Mouse (Mus musculus) embryo, embryonic 10.5 days (tissue): ENCODE data around the gene Exoc8.

ENCODE experiments used
- DNase-seq: peaks from one replicate; pipeline ENCODE4 v3.0.0-alpha.2; 2015; ENCODE audit warnings: low spot score

Gene Exoc8

GRCm38 (mm10) chr8:124897386-124898250 lies at the start of gene Exoc8, which contains the start of gene Sprtn:
Gene Exoc8 (minus strand): TSS chr8:124897705.
Gene Sprtn (plus strand): TSS chr8:124897886.
- DNase-seq: peak; percentile 97

- peak; percentile 53 for DNase-seq
Observed at GRCm38 (mm10) chr8:124944406-124944805, 46.9 kb upstream of the Exoc8 start.

- DNase-seq: no peak
Observed at GRCm38 (mm10) chr8:124943801-124944200, 46.3 kb upstream of the Exoc8 start.

GRCm38 (mm10) chr8:124937293-124937692 lies 39.8 kb upstream of the Exoc8 start:
- no peak for DNase-seq

GRCm38 (mm10) chr8:124936699-124937098 lies 39.2 kb upstream of the Exoc8 start:
- DNase-seq: no peak

GRCm38 (mm10) chr8:124935116-124935515 lies 37.6 kb upstream of the Exoc8 start:
- DNase-seq: no peak

GRCm38 (mm10) chr8:124932435-124932834 lies 34.9 kb upstream of the Exoc8 start:
- DNase-seq: no peak

GRCm38 (mm10) chr8:124930649-124931048 lies 33.1 kb upstream of the Exoc8 start:
- DNase-seq: no peak

- DNase-seq: no peak
Observed at GRCm38 (mm10) chr8:124930086-124930485, 32.6 kb upstream of the Exoc8 start.

GRCm38 (mm10) chr8:124929006-124929405 lies 31.5 kb upstream of the Exoc8 start:
- DNase-seq: no peak

- DNase-seq: no peak
Observed at GRCm38 (mm10) chr8:124926351-124926771, 28.9 kb upstream of the Exoc8 start.

- DNase-seq: no peak
Observed at GRCm38 (mm10) chr8:124925544-124926266, 28.2 kb upstream of the Exoc8 start.

- DNase-seq: no peak
Observed at GRCm38 (mm10) chr8:124923971-124924652, 26.6 kb upstream of the Exoc8 start.

- no peak for DNase-seq
Observed at GRCm38 (mm10) chr8:124922490-124923089, 25.1 kb upstream of the Exoc8 start.

GRCm38 (mm10) chr8:124921369-124922279 lies 24.1 kb upstream of the Exoc8 start:
- no peak for DNase-seq

GRCm38 (mm10) chr8:124917741-124918484 lies 20.4 kb upstream of the Exoc8 start:
- no peak for DNase-seq

- DNase-seq: no peak
Observed at GRCm38 (mm10) chr8:124914061-124914460, 16.6 kb upstream of the Exoc8 start.

GRCm38 (mm10) chr8:124911938-124912872 lies 14.7 kb upstream of the Exoc8 start:
- DNase-seq: peak; percentile 15

GRCm38 (mm10) chr8:124910349-124910748 lies 12.8 kb upstream of the Exoc8 start:
- no peak for DNase-seq
